Mouse (Mus musculus) T-helper 17 cell (primary cell): ENCODE data around the gene Treh.

Source experiments
- in situ Hi-C, 2 experiments: fragments of 300-600 bp; cut with MboI, MseI; formaldehyde crosslinking; loops; 1 replicate in 1 of 2; 2 replicates in 1 of 2; pipeline ENCODE4 v1.15.1; 2025; ENCODE audit warnings: high pct_unique_total_duplicates in 2 of 2

Treh gene

GRCm38 (mm10) chr9:44672291-44672865, 655 bp upstream of the Treh start:
- in situ Hi-C loops: loop anchor here in 1 of 2 experiments (10.0 kb wide), 1 partner anchor 442 kb away; the partner anchor contains the start of gene Scn2b

GRCm38 (mm10) chr9:44678288-44678871, 5.3 kb downstream of the Treh start:
- in situ Hi-C loops: loop anchor here in 1 of 2 experiments (10.0 kb wide), 1 partner anchor 436 kb away; the partner anchor contains the start of gene Scn2b

- in situ Hi-C loops: loop anchor here in 1 of 2 experiments (10.0 kb wide), 1 partner anchor 435 kb away; the partner anchor contains the start of gene Scn2b
Measured at GRCm38 (mm10) chr9:44679565-44679964, 6.5 kb downstream of the Treh start.

- in situ Hi-C loops: loop anchor here in 1 of 2 experiments (10.0 kb wide), 1 partner anchor 228 kb away; the partner anchor contains the start of gene Upk2
Measured at GRCm38 (mm10) chr9:44683046-44683445, 10.0 kb downstream of the Treh start.

- in situ Hi-C loops: loop anchor here (5.0 to 10.0 kb wide), 2 partner anchors 38 to 231 kb away; partner anchors contain the start of gene Upk2 (in 1 of the 2)
Measured at GRCm38 (mm10) chr9:44685346-44686330, 12.6 kb downstream of the Treh start.

GRCm38 (mm10) chr9:44686638-44687037, 13.6 kb downstream of the Treh start:
- in situ Hi-C loops: loop anchor here (5.0 to 10.0 kb wide), 2 partner anchors 39 to 232 kb away; partner anchors contain the start of gene Upk2 (in 1 of the 2)

- in situ Hi-C loops: loop anchor here (5.0 to 10.0 kb wide), 2 partner anchors 41 to 233 kb away; partner anchors contain the start of gene Upk2 (in 1 of the 2)
Measured at GRCm38 (mm10) chr9:44688013-44688412, 15.0 kb downstream of the Treh start.

- in situ Hi-C loops: no loop called here
Measured at GRCm38 (mm10) chr9:44690641-44691040, 17.6 kb downstream of the Treh start.

GRCm38 (mm10) chr9:44691671-44692520, 18.9 kb downstream of the Treh start:
- in situ Hi-C loops: no loop called here

GRCm38 (mm10) chr9:44693071-44693470, 20.0 kb downstream of the Treh start:
- in situ Hi-C loops: no loop called here

- in situ Hi-C loops: no loop called here
Measured at GRCm38 (mm10) chr9:44697866-44698265, 24.8 kb downstream of the Treh start.

- in situ Hi-C loops: no loop called here
Measured at GRCm38 (mm10) chr9:44699196-44699595, 26.2 kb downstream of the Treh start.

- in situ Hi-C loops: no loop called here
Measured at GRCm38 (mm10) chr9:44699730-44700129, 26.7 kb downstream of the Treh start.

GRCm38 (mm10) chr9:44707749-44708428, 34.9 kb downstream of the Treh start:
- in situ Hi-C loops: no loop called here

GRCm38 (mm10) chr9:44708429-44708765, 35.4 kb downstream of the Treh start:
- in situ Hi-C loops: no loop called here

- in situ Hi-C loops: no loop called here
Measured at GRCm38 (mm10) chr9:44708925-44709324, 35.9 kb downstream of the Treh start.

GRCm38 (mm10) chr9:44709600-44709999, 36.6 kb downstream of the Treh start:
- in situ Hi-C loops: no loop called here

GRCm38 (mm10) chr9:44710213-44710612, 37.2 kb downstream of the Treh start:
- in situ Hi-C loops: loop anchor here in 1 of 2 experiments (10.0 kb wide), 1 partner anchor 435 kb away; no protein-coding TSS in a partner anchor

GRCm38 (mm10) chr9:44711602-44712001, 38.6 kb downstream of the Treh start:
- in situ Hi-C loops: loop anchor here in 1 of 2 experiments (10.0 kb wide), 1 partner anchor 433 kb away; no protein-coding TSS in a partner anchor

GRCm38 (mm10) chr9:44713080-44713479, 40.0 kb downstream of the Treh start:
- in situ Hi-C loops: loop anchor here in 1 of 2 experiments (10.0 kb wide), 1 partner anchor 432 kb away; no protein-coding TSS in a partner anchor
